ENCODE assay signal across 15 mouse cellular contexts in genomic region chr3:99247996-99248801, GRCm38 (mm10). TPM values are rescaled to one million over a fixed set of nuclear protein-coding genes. Genes with fewer than 3 reads are reported as not detected.
DNase-seq lines count a peak whose midpoint lies in the region; ATAC-seq and TF ChIP-seq lines count a peak whose summit lies in the region.
"Had no signal": no experiment of that assay in that cellular context is flagged by ENCODE, and none has a peak within 500 bp of the region (broad histone marks: within the 10 kb centered on the region; RNA-seq: fewer than 3 reads in every experiment).

No protein-coding gene starts in this region.

- H3K27ac ChIP-seq in forebrain, postnatal 0 days (ENCODE audit: low read depth, low read length), result no peak overlapping the region
- no peak overlapping the region for H3K27ac ChIP-seq in forebrain, embryonic 12.5 days
- no peak overlapping the region for H3K27ac ChIP-seq in midbrain, embryonic 14.5 days (replicated peaks; ENCODE audit: low read depth, low read length)
- no peak overlapping the region for H3K27ac ChIP-seq in midbrain, embryonic 15.5 days
- H3K27ac ChIP-seq in embryonic facial prominence, embryonic 15.5 days (replicated peaks), result 0 out of 2 replicates have a peak overlapping the region, but pooled peaks have one; percentile 8
- no peak overlapping the region for H3K27ac ChIP-seq in neural tube, embryonic 12.5 days
- H3K27ac ChIP-seq: layer of hippocampus, adult 2 months; lung, embryonic 15.5 days had no signal

- H3K9me3 ChIP-seq in forebrain, postnatal 0 days (ENCODE audit: low read length), result no peaks in the 10 kb centered on the region
- no peaks in the 10 kb centered on the region for H3K9me3 ChIP-seq in forebrain, embryonic 12.5 days
- no peaks in the 10 kb centered on the region for H3K9me3 ChIP-seq in midbrain, embryonic 14.5 days (ENCODE audit: control insufficient read depth, low read length)
- no peaks in the 10 kb centered on the region for H3K9me3 ChIP-seq in midbrain, embryonic 15.5 days
- H3K9me3 ChIP-seq in embryonic facial prominence, embryonic 15.5 days (replicated peaks), result no peaks in the 10 kb centered on the region
- no peaks in the 10 kb centered on the region for H3K9me3 ChIP-seq in neural tube, embryonic 12.5 days
- H3K9me3 ChIP-seq: lung, embryonic 15.5 days had no signal

- no peak overlapping the region for H3K9ac ChIP-seq in forebrain, postnatal 0 days
- H3K9ac ChIP-seq in forebrain, embryonic 12.5 days, result no peak overlapping the region
- no peak overlapping the region for H3K9ac ChIP-seq in midbrain, embryonic 14.5 days (replicated peaks; ENCODE audit: low read length)
- H3K9ac ChIP-seq in midbrain, embryonic 15.5 days, result no peak overlapping the region
- 0 out of 2 replicates have a peak overlapping the region, but pooled peaks have one; percentile 1 for H3K9ac ChIP-seq in embryonic facial prominence, embryonic 15.5 days
- H3K9ac ChIP-seq in neural tube, embryonic 12.5 days, result no peak overlapping the region
- H3K9ac ChIP-seq: lung, embryonic 15.5 days had no signal

- DNase-seq in forebrain, postnatal 0 days, result no peak
- DNase-seq in midbrain, embryonic 14.5 days, result peak; percentile 14
- no peak for DNase-seq in adrenal gland, postnatal 10 days
- no peak for DNase-seq in frontal cortex, postnatal 25 days (ENCODE audit: low spot score in 2 of 2)
- DNase-seq: cerebellum, adult 2 months; kidney, adult 2 months; thymus, postnatal 4 days had no signal

- 3% methylated on average over 28 of the region's 28 CpGs for WGBS in forebrain, postnatal 0 days
- under 1% methylated on average over 28 of the region's 28 CpGs for WGBS in forebrain, embryonic 12.5 days
- 2% methylated on average over 28 of the region's 28 CpGs for WGBS in midbrain, embryonic 14.5 days
- WGBS in midbrain, embryonic 15.5 days, result 2% methylated on average over 28 of the region's 28 CpGs
- 12% methylated on average over 28 of the region's 28 CpGs for WGBS in embryonic facial prominence, embryonic 15.5 days
- 2% methylated on average over 28 of the region's 28 CpGs for WGBS in neural tube, embryonic 12.5 days

- H3K4me3 ChIP-seq in forebrain, postnatal 0 days (ENCODE audit: low read depth, low read length), result no peak overlapping the region
- H3K4me3 ChIP-seq in forebrain, embryonic 12.5 days (replicated peaks), result no peak overlapping the region
- no peak overlapping the region for H3K4me3 ChIP-seq in midbrain, embryonic 14.5 days (replicated peaks; ENCODE audit: low read depth, low read length)
- H3K4me3 ChIP-seq in midbrain, embryonic 15.5 days, result no peak overlapping the region
- 0 out of 2 replicates have a peak overlapping the region, but pooled peaks have one; percentile 20 for H3K4me3 ChIP-seq in embryonic facial prominence, embryonic 15.5 days (replicated peaks)
- no peak overlapping the region for H3K4me3 ChIP-seq in neural tube, embryonic 12.5 days
- H3K4me3 ChIP-seq: layer of hippocampus, adult 2 months; lung, embryonic 15.5 days had no signal

- ATAC-seq in forebrain, postnatal 0 days, result peak; percentile 25; the same call in 1 of the 2 replicates
- no peak for ATAC-seq in forebrain, embryonic 12.5 days (ENCODE audit: low FRiP score)
- ATAC-seq in midbrain, embryonic 14.5 days (ENCODE audit: low FRiP score, low TSS enrichment), result no peak
- ATAC-seq in midbrain, embryonic 15.5 days (replicated peaks), result no peak
- ATAC-seq in embryonic facial prominence, embryonic 15.5 days (ENCODE audit: insufficient number of reproducible peaks, low FRiP score, low TSS enrichment, low read depth), result no peak
- no peak for ATAC-seq in neural tube, embryonic 12.5 days (ENCODE audit: low FRiP score, low read depth)
- ATAC-seq: activated CD4-positive, CD25-positive, alpha-beta regulatory T cell, adult 4 months had no signal

- H3K4me1 ChIP-seq in forebrain, postnatal 0 days (ENCODE audit: insufficient read depth), result no peaks in the 10 kb centered on the region
- peaks cover 5% of the 10 kb centered on the region; the same call in 1 of the 2 replicates for H3K4me1 ChIP-seq in forebrain, embryonic 12.5 days
- H3K4me1 ChIP-seq in midbrain, embryonic 14.5 days (ENCODE audit: control insufficient read depth, insufficient read depth, low read length), result no peaks in the 10 kb centered on the region
- H3K4me1 ChIP-seq in midbrain, embryonic 15.5 days, result no peaks in the 10 kb centered on the region
- peaks cover 11% of the 10 kb centered on the region for H3K4me1 ChIP-seq in embryonic facial prominence, embryonic 15.5 days
- no peaks in the 10 kb centered on the region for H3K4me1 ChIP-seq in neural tube, embryonic 12.5 days

- H3K36me3 ChIP-seq in forebrain, postnatal 0 days (ENCODE audit: insufficient read depth), result no peaks in the 10 kb centered on the region
- H3K36me3 ChIP-seq in forebrain, embryonic 12.5 days (replicated peaks), result no peaks in the 10 kb centered on the region
- no peaks in the 10 kb centered on the region for H3K36me3 ChIP-seq in midbrain, embryonic 14.5 days (ENCODE audit: control insufficient read depth, insufficient read depth, low read length)
- no peaks in the 10 kb centered on the region for H3K36me3 ChIP-seq in midbrain, embryonic 15.5 days (replicated peaks)
- no peaks in the 10 kb centered on the region for H3K36me3 ChIP-seq in embryonic facial prominence, embryonic 15.5 days
- H3K36me3 ChIP-seq in neural tube, embryonic 12.5 days, result no peaks in the 10 kb centered on the region
- H3K36me3 ChIP-seq: lung, embryonic 15.5 days had no signal

- H3K27me3 ChIP-seq in forebrain, postnatal 0 days (ENCODE audit: insufficient read depth, low read length), result peaks cover 98% of the 10 kb centered on the region
- peaks cover 99% of the 10 kb centered on the region for H3K27me3 ChIP-seq in forebrain, embryonic 12.5 days
- H3K27me3 ChIP-seq in midbrain, embryonic 14.5 days (ENCODE audit: control insufficient read depth, insufficient read depth, low read length), result peaks cover 97% of the 10 kb centered on the region
- H3K27me3 ChIP-seq in midbrain, embryonic 15.5 days (replicated peaks), result peaks cover 95% of the 10 kb centered on the region
- H3K27me3 ChIP-seq in embryonic facial prominence, embryonic 15.5 days, result peaks cover 87% of the 10 kb centered on the region
- peaks cover 98% of the 10 kb centered on the region for H3K27me3 ChIP-seq in neural tube, embryonic 12.5 days (replicated peaks)

- H3K4me2 ChIP-seq in forebrain, postnatal 0 days (ENCODE audit: low read depth), result no peak overlapping the region
- no peak overlapping the region for H3K4me2 ChIP-seq in forebrain, embryonic 12.5 days
- H3K4me2 ChIP-seq in midbrain, embryonic 14.5 days (ENCODE audit: low read length), result no peak overlapping the region
- H3K4me2 ChIP-seq in midbrain, embryonic 15.5 days, result no peak overlapping the region
- H3K4me2 ChIP-seq in embryonic facial prominence, embryonic 15.5 days (replicated peaks), result peak overlapping the region; percentile 35
- H3K4me2 ChIP-seq in neural tube, embryonic 12.5 days (replicated peaks), result 0 out of 2 replicates have a peak overlapping the region, but pooled peaks have one; percentile 16
- H3K4me2 ChIP-seq: lung, embryonic 15.5 days had no signal

- no peak for TF ChIP-seq CTCF in forebrain, postnatal 0 days (IDR thresholded peaks at IDR 0.05; ENCODE audit: low read depth)

RNA-seq across cellular contexts. Expression of gene Tbx15, which starts 8.0 kb away (rescaled TPM):
- 4.6 and 5.6 TPM in 2 replicates for total RNA-seq in forebrain, postnatal 0 days (2014; rRNA removed)
- 0.50 and 0.67 TPM in 2 replicates for polyA plus RNA-seq in forebrain, postnatal 0 days (2015; fragmentation: Nextera tagmentation; extraction: Ambion mirVana)
- polyA plus RNA-seq in forebrain, embryonic 12.5 days (2016; fragmentation: Nextera tagmentation; extraction: Ambion mirVana), result 2.4 and 2.6 TPM in 2 replicates
- 0.13 and 0.92 TPM in 2 replicates for polyA plus RNA-seq in midbrain, embryonic 14.5 days (2014; fragmentation: Nextera tagmentation; extraction: Ambion mirVana)
- polyA plus RNA-seq in midbrain, embryonic 15.5 days (2015; fragmentation: Nextera tagmentation; extraction: Ambion mirVana), result 0.61 and 0.69 TPM in 2 replicates
- polyA plus RNA-seq in embryonic facial prominence, embryonic 15.5 days (2015; fragmentation: Nextera tagmentation; extraction: Ambion mirVana), result 25.2 and 25.9 TPM in 2 replicates
- polyA plus RNA-seq in neural tube, embryonic 12.5 days (2016; fragmentation: Nextera tagmentation; extraction: Ambion mirVana), result 1.6 and 2.7 TPM in 2 replicates
- total RNA-seq in adrenal gland, postnatal 10 days (2021), result 10 to 100 TPM in 1 of 2 experiments, 1 to 10 TPM in 1; 1.8 to 10.8 TPM
- total RNA-seq: hematopoietic stem cell, adult 5-6 weeks had no signal
- polyA plus RNA-seq: activated CD4-positive, CD25-positive, alpha-beta regulatory T cell, adult 4 months had no signal

Comparison
In these comparisons a context has a peak if more than half of its experiments do, and no peak if none do; other contexts are left out.
1. H3K4me2 ChIP-seq: peak in embryonic facial prominence, embryonic 15.5 days (single experiment) and neural tube, embryonic 12.5 days (single experiment); none in forebrain, postnatal 0 days (single experiment), forebrain, embryonic 12.5 days (single experiment), midbrain, embryonic 14.5 days (single experiment) and midbrain, embryonic 15.5 days (single experiment).